Mouse (Mus musculus) bone marrow, adult 2 months (tissue): Measurements from ENCODE around the gene Usp5. TPM values are rescaled to one million over a fixed set of nuclear protein-coding genes. Genes with fewer than 3 reads are reported as not detected.
"Not testable (repeated sequence)": the region's sequence is repeated elsewhere in the genome, so short reads cannot be mapped to it uniquely, and the experiment has no call there.

ENCODE experiments used
- H3K27ac ChIP-seq: fragments of 200-500 bp; 2 replicates; pipeline ENCODE4 v1.5.1; 2012; ENCODE audit warnings: low read depth, mild to moderate bottlenecking, control low read depth, inconsistent platforms, low read length; ENCODE audit not compliant: control insufficient read depth, poor library complexity, insufficient read depth
- H3K4me1 ChIP-seq: fragments of 200-500 bp; 2 replicates; pipeline ENCODE4 v1.6.1; 2011; ENCODE audit warnings: low read length; ENCODE audit not compliant: control insufficient read depth, insufficient read depth
- H3K4me3 ChIP-seq: fragments of 200-500 bp; replicated peaks from 2 replicates; pipeline ENCODE3; 2011; ENCODE audit warnings: mild to moderate bottlenecking, low read depth, low read length, control low read depth; ENCODE audit not compliant: control insufficient read depth
- CTCF ChIP-seq: fragments of 200-500 bp; IDR thresholded peaks from 2 replicates; pipeline ENCODE4 v1.5.1; 2011; ENCODE audit warnings: low read length, control low read depth; ENCODE audit not compliant: control insufficient read depth, insufficient read depth
- POLR2A ChIP-seq: fragments of 200-500 bp; IDR thresholded peaks from 2 replicates; pipeline ENCODE4 v1.6.1; 2011; ENCODE audit warnings: low read depth, mild to moderate bottlenecking, control low read depth, low read length, borderline replicate concordance; ENCODE audit not compliant: control insufficient read depth
- WGBS: fragments of 180-500 bp; shearing (Covaris S2); methylation state at CpG from one replicate; pipeline ENCODE4 v1.1.7; 2018; 5-methylcytosine and 5-hydroxymethylcytosine counted together
- polyA plus RNA-seq: library from polyadenylated mRNA; stranded (reverse); fragments of >200 nt; gene quantifications from 2 replicates; pipeline ENCODE4 v1.2.4, GENCODE M21; 2011; ENCODE audit warnings: low replicate concordance; ENCODE audit not compliant: missing spikeins, insufficient read depth, insufficient read length

The Usp5 gene
- polyA plus RNA-seq, 1 experiment = 53.9 TPM

DNA sequence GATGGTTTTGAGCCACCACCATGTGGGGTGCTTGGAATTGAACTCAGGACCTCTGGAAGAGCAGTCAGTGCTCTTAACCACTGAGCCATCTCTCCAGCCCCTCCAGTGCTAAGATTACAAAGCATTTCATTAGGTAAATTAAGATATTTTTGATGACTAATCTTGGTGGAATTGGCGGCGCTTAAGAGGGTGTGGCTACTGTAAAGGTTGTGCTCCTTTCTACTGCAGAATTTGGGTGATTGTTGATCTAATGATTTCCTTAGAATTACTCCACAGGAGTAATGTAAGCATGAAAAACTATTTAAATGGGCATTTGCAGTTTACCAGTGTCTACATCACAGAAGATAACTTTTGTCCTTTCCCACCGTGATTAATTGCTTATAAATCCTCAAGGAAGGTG, 24.9 kb downstream of the Usp5 start:
- WGBS = 57% methylated on average over 3 of the region's 3 CpGs
- H3K4me3 ChIP-seq = no peak overlapping the region
- H3K27ac ChIP-seq = no peak overlapping the region
- H3K4me1 ChIP-seq = peaks cover 5% of the 10 kb centered on the region
- no peak for TF ChIP-seq POLR2A
- TF ChIP-seq CTCF = no peak

GRCm38 (mm10) chr6:124803691-124804090, 25.6 kb downstream of the Usp5 start:
- not testable (repeated sequence) for H3K4me1 ChIP-seq, H3K27ac ChIP-seq, H3K4me3 ChIP-seq
- 95% methylated on average over 4 of the region's 4 CpGs for WGBS

- Histone ChIP-seq H3K27ac (no peak overlapping the region), H3K4me1 (peaks cover 2% of the 10 kb centered on the region), H3K4me3 (no peak overlapping the region)
- WGBS = 81% methylated on average over 3 of the region's 3 CpGs
- TF ChIP-seq CTCF (no peak), POLR2A (no peak)
Observed at GRCm38 (mm10) chr6:124803061-124803460, 26.2 kb downstream of the Usp5 start.

- H3K4me1 ChIP-seq, H3K27ac ChIP-seq, H3K4me3 ChIP-seq: not testable (repeated sequence)
- WGBS = 23% methylated on average over 6 of the region's 9 CpGs
Observed at GRCm38 (mm10) chr6:124802400-124802799, 26.9 kb downstream of the Usp5 start.

DNA sequence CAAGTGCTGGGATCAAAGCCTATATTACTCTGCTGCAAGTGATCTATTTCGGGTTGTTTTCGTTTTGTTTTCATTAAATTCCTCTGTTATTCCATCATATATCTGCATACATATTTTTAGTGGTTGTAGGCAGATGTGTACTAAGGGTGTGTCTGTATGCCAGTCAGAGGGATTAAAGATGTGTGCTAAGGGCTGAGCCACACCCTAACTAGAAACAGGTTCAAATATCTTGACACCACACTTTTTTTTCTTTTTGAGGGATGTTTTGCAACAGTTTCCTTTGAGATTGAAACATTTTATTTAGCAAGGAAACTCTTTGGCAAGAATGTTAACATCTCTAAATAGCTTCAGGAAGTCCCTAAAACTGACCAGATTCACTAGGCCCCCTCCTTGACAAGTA, 33.1 kb downstream of the Usp5 start:
- 76% methylated on average over 2 of the region's 2 CpGs for WGBS
- H3K27ac ChIP-seq = no peak overlapping the region

DNA sequence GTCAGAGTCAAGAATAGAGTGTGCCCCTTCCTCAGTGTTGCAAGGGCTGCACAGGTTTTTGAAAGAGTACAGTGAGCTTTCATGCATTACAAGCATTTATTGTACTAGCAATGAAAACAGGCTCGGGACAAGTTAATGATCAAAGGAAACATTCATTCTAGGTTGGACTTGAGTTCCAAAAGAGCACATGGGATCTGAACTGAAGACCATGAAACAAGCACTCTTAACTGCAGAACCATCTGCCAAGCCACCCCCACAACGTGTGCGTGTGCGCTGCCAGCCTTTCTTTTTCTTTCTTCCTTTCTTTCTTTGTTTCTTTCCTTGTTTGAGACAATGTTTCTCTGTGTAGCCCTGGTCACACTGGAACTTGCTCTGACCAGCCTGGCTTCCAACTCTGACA, 33.5 kb downstream of the Usp5 start:
- no peak overlapping the region for H3K27ac ChIP-seq
- TF ChIP-seq POLR2A = no peak
- TF ChIP-seq CTCF = no peak
- no peak overlapping the region for H3K4me3 ChIP-seq
- WGBS = 89% methylated on average over 4 of the region's 4 CpGs
- H3K4me1 ChIP-seq = no peaks in the 10 kb centered on the region

More for the DNA sequence above, 33.1 kb downstream of the Usp5 start:
- TF ChIP-seq CTCF = no peak
- TF ChIP-seq POLR2A = no peak
- Histone ChIP-seq H3K4me1 (no peaks in the 10 kb centered on the region), H3K4me3 (no peak overlapping the region)

- Histone ChIP-seq H3K4me3 (no peak overlapping the region), H3K4me1 (no peaks in the 10 kb centered on the region), H3K27ac (no peak overlapping the region)
- no peak for TF ChIP-seq CTCF
- TF ChIP-seq POLR2A = no peak
- WGBS = 82% methylated on average over 3 of the region's 3 CpGs
Observed at GRCm38 (mm10) chr6:124791911-124792310, 37.4 kb downstream of the Usp5 start.

- 55% methylated on average over 4 of the region's 4 CpGs for WGBS
- TF ChIP-seq CTCF (no peak), POLR2A (no peak)
Observed at GRCm38 (mm10) chr6:124790121-124790520, 39.2 kb downstream of the Usp5 start.

DNA sequence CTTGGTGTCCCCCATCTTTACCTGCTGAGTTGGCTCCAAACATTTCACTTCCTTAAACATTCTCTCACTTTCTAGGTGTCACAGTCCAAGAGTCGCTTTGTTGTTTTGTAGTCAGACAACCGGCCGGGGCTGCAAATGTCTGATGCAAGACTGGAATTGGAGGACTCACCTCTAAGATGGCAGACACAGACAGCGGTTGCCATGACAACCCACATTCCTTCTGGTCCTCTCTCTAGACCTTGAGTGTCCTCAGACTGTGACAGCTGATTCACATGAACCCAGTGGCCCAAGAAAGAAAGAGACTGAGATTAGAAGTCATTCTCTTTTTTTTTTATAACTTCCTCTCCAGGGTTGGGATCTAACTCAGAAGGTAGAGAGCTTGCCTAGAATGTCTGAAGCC, 39.8 kb downstream of the Usp5 start:
- TF ChIP-seq CTCF = no peak
- no peak for TF ChIP-seq POLR2A
- Histone ChIP-seq H3K4me3 (no peak overlapping the region), H3K4me1 (no peaks in the 10 kb centered on the region), H3K27ac (no peak overlapping the region)
- WGBS = 78% methylated on average over 4 of the region's 4 CpGs

More at GRCm38 (mm10) chr6:124790121-124790520, 39.2 kb downstream of the Usp5 start:
- Histone ChIP-seq H3K4me3 (no peak overlapping the region), H3K27ac (no peak overlapping the region), H3K4me1 (no peaks in the 10 kb centered on the region)
